Mouse (Mus musculus) adrenal gland, postnatal 4 days (tissue): ENCODE results near the gene Gabarapl1. TPM values are rescaled to one million over a fixed set of nuclear protein-coding genes. Genes with fewer than 3 reads are reported as not detected.

Experiments
- total RNA-seq, 2 experiments: library from RNA; stranded (reverse); gene quantifications; 2 replicates each; pipeline ENCODE4 v1.2.3; 2021

Gene Gabarapl1
- total RNA-seq, 2 experiments from 2014 or later: 135 to 141 TPM

Other genes starting within 250 kb of the Gabarapl1 start
- gene 4922502D21Rik, start 201.4 kb upstream of the Gabarapl1 start, total RNA-seq: not detected
- gene Clec12a, start 190.5 kb upstream of the Gabarapl1 start, total RNA-seq: 1 to 10 TPM; 1.1 to 2.0 TPM
- under 1 TPM in 1 of 2 experiments, not detected in 1; 0.31 TPM for gene Clec12b, start 147.3 kb upstream of the Gabarapl1 start, total RNA-seq
- gene Clec1b, start 135.9 kb upstream of the Gabarapl1 start, total RNA-seq: 1 to 10 TPM; 2.2 to 3.9 TPM
- gene Clec9a, start 124.3 kb upstream of the Gabarapl1 start, total RNA-seq: under 1 TPM; 0.31 to 0.40 TPM
- 10 to 100 TPM in 1 of 2 experiments, 1 to 10 TPM in 1; 9.2 to 11.1 TPM for gene Clec1a, start 81.2 kb upstream of the Gabarapl1 start, total RNA-seq
- under 1 TPM; 0.36 to 0.65 TPM for gene Olr1, start 26.0 kb upstream of the Gabarapl1 start, total RNA-seq
- 10 to 100 TPM in 1 of 2 experiments, under 1 TPM in 1; 0.96 to 31.1 TPM for gene Tmem52b, start 20.6 kb upstream of the Gabarapl1 start, total RNA-seq
- gene Klre1, start 44.7 kb downstream of the Gabarapl1 start, total RNA-seq: not detected
- gene Klrd1, start 58.6 kb downstream of the Gabarapl1 start, total RNA-seq: 1 to 10 TPM in 1 of 2 experiments, under 1 TPM in 1; 0.56 to 1.1 TPM
- under 1 TPM; 0.25 to 0.34 TPM for gene Klrk1, start 90.7 kb downstream of the Gabarapl1 start, total RNA-seq
- gene Klrc3, start 110.2 kb downstream of the Gabarapl1 start, total RNA-seq: not detected
- not detected for gene Klrc2, start 127.5 kb downstream of the Gabarapl1 start, total RNA-seq
- under 1 TPM in 1 of 2 experiments, not detected in 1; 0.14 TPM for gene Klrc1, start 145.8 kb downstream of the Gabarapl1 start, total RNA-seq
- not detected for gene Klri1, start 184.0 kb downstream of the Gabarapl1 start, total RNA-seq
- gene Klri2, start 207.3 kb downstream of the Gabarapl1 start, total RNA-seq: not detected